Mouse (Mus musculus) WW6 (cell line): ENCODE results near the gene Sord.

Source experiments
- DNase-seq: peaks from one replicate; pipeline ENCODE4 v3.0.0-alpha.2; 2013; ENCODE audit warnings: low read depth, low spot score

Sord gene

DNA sequence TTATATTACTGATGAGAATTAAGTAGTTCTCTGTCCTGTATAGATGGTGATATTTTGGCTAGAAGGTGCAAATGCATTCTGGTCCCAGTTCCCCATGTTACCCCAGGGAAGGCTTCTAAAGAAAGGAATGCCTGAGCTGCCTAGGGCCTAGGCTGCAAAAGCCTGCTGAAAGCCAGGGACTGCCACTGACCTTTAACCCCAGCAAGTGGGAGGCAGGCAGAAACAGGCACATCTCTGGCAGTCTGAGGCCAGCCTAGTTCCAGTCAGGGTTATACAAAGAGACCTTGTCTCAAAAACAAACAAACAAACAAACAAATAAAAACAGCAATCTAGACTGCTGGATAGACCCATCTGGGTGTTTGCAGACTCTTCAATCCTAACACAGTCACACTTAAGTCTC is 6.2 kb downstream of the Sord start:
- DNase-seq: no peak

DNA sequence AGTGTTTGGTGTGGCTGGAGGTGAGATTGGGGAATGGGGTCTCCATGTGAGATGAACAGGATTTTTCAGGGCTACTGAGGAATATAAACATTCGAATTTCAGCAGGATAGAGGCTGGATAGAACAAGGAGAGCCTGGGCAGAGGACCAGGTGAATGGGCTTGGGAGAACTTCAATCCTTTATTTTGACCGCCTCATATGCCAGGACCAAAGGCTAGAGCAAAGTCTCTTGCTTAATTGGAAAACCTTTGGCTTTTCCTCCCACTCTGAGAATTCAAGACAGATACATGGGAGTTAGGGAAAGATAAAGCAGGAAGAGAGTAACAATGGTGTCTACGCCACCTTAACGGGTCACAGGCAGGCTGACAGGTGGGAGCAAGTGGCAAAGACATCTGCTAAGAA is 6.7 kb downstream of the Sord start:
- no peak for DNase-seq

- no peak for DNase-seq
Observed at GRCm38 (mm10) chr2:122241935-122242334, 7.4 kb downstream of the Sord start.

DNA sequence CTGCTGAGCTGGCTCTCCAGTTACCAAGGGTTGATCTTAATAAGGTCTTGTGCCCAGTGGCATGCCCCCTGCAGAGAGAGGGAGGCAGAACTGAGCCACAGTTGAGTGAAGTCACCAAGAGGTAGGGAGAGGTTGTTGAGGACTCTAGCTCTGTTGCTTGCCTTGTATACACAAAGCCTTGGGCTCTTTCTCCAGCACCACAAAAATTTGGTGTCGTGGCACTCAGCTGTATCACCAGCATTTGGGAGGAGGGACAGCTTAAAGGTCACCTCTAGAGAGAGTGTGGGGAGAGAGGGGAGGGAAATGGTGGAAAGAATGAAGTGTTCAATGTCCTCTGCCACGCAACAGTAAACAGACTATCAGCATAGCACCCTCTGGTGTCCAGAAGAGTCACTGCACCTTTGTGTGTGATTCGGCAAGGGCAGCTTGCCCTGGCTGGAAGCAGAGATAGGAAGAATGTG is 9.2 kb downstream of the Sord start:
- DNase-seq: no peak

DNA sequence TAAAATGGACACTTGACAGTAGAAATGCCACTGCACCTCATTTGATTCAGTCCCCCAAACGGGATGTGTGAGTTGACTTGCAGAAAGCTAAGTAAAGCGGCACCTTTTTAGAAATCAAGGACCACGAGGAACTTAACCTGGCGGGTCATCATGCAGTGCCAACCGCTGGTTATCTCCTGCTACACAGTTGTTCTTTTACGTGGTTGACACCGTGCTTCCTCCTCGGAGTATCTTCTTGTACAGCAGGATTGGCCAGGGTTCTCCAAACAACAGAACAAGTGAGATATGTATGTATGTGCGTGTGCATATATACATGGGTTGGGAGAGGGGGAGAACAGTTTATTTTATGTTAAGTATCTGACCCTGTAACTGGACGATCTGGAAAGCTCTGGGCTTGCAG is 13.2 kb downstream of the Sord start:
- DNase-seq: no peak

GRCm38 (mm10) chr2:122255997-122256396 is 21.4 kb downstream of the Sord start:
- no peak for DNase-seq

GRCm38 (mm10) chr2:122260729-122261128 is 26.2 kb downstream of the Sord start:
- DNase-seq: no peak

DNA sequence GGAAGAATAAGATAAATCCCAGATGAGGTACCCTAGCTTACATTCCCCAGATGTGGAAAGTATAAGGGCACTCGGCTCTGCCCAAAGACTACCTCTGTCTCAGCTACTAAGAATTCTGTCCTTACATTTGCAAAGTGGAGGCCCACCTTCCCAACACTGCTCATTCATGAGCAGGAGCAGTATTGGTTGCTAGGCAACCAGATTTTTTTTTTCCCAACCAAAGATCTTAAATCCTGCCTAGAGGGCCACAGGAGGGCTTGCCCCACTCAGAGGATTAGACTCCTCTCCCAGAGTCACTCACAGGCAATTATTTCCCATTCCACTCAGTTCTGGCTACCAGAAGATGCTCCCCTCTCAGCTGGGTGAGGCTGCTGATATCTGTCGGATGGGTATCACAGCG is 30.1 kb downstream of the Sord start:
- DNase-seq: no peak

- no peak for DNase-seq
Observed at GRCm38 (mm10) chr2:122266407-122267193, 32.1 kb downstream of the Sord start.

DNA sequence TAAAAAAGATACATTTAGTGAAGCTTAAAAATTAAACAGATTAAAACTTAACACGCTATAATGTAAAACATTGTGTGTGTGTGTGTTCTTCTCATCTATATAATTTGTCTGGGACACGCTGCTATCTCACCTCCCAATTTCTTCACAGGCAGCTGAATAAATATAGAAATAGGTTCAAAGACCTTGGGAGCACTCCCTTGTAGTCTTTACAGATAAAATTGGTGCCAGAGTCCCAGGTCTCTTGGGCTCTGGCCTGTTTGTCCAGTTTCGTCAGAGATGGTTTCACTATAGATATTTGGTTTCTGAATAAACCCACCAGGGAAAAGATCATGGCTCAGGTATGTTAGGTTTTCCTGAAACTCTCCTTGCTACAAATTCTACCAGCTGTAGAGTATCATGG is 44.2 kb downstream of the Sord start:
- DNase-seq: no peak

GRCm38 (mm10) chr2:122284091-122284490 is 49.5 kb downstream of the Sord start:
- no peak for DNase-seq

DNA sequence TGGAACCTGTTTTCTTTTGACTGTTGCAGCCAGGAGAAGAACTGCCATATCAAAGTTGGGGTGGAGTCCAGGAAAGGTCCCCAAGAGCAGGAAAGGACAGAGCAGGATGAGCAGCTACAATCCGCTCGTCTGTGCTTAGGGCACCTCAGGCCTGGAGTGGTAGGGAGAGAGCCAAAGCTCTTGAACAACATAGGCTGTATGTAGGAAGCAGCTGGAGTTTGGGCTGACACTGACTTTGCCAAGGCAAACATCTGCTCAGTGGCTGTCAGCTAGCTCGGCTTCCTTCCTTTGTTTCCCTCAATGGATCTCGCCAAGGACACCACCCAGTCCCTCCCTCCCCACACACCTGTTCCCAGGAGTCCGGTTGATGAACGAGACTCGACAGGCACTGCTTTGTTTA is 51.6 kb downstream of the Sord start:
- no peak for DNase-seq

GRCm38 (mm10) chr2:122294916-122295315 is 60.4 kb downstream of the Sord start:
- DNase-seq: no peak

- DNase-seq: no peak
Observed at GRCm38 (mm10) chr2:122297271-122298095, 62.9 kb downstream of the Sord start.

DNA sequence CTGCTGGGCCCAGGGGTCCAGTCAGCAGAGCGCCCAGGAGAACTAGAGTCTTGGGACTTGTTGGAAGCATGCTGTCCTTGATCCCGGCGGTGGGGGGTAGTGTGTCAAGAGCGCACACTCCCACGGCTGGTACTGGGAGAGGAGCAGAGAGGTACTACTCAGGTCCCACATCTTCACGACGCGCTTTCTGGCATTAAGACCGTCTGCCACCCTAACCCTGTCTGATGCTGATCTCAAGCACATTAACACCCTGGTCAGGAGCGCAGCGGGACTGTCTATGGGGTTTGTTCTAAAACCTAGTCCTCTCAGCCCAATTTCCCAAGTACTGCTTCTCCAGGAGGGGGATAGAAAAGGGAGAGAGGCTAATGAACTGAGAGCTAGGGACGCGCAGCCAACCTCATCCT is 63.5 kb downstream of the Sord start, which contains the start of gene Duox2:
Duox2 (minus strand) TSS at position 354 of the 404 bp plus-strand sequence.
- no peak for DNase-seq

- no peak for DNase-seq
Observed at GRCm38 (mm10) chr2:122298596-122299490, 64.3 kb downstream of the Sord start, which contains the start of gene Duoxa2. Gene Duoxa2 (plus strand): TSS chr2:122298900.

DNA sequence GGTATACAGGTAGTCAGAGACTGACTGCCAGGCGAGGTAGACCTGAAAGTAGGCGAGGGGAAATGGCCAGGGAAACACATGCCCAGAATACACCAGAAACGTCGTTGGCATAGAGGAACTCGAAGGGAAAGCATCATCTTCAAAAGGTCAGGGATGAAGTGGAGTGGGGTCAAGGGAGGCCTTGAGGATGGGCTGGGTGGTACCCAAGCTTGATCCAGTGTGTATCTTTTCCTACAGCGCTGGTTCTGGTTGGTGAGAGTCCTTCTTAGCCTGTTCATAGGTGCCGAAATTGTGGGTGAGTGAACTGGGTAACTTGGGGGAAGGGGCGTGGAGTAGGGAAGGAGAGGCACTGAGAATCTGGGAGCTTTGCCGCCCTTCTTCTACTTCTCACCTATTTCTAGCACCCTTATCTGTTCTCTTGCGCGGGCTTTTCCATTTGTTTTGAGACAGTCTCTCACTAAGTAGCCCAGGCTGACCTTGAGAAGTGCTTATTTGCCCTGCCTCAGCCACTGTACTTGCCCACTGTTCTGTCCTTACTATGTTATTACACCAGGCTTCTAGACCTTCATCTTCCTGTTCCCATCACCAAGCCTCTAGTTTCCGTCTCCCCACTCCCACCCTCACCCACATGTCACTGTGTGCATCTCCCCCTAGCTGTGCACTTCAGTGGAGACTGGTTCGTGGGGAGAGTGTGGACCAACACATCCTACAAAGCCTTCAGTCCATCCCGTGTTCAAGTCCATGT is 65.5 kb downstream of the Sord start:
- no peak for DNase-seq

GRCm38 (mm10) chr2:122300656-122301020 is 66.1 kb downstream of the Sord start:
- no peak for DNase-seq

DNA sequence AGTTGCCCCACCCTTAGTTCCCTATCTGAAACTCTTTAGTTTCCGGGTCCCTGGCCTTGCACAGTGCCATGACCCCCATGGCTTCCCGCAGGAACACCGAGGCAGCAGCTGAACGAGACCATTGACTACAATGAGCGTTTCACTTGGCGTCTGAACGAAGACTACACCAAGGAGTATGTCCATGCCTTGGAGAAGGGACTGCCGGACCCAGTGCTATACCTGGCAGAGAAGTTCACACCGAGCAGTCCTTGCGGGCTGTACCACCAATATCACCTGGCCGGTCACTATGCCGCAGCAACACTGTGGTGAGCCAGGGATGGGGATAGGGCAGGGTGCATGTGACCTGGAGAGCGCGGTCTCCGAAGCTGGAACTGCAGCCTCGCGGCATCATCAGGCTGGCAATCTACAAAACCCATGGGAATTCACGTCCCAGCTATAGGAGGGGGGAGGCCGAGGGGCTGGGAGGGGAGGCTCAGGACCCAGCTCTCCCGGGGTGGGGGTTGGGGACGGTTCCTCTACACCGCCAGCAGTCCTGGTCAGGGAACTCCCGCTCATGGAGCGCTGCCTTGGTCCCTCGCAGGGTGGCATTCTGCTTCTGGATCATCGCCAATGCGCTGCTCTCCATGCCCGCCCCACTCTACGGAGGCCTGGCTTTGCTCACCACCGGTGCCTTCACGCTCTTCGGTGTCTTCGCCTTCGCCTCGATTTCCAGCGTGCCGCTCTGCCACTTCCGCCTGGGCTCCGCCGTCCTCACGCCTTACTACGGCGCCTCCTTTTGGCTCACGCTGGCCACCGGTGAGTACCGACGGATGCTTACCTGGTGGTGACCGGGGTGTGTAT is 66.8 kb downstream of the Sord start:
- DNase-seq: no peak

DNA sequence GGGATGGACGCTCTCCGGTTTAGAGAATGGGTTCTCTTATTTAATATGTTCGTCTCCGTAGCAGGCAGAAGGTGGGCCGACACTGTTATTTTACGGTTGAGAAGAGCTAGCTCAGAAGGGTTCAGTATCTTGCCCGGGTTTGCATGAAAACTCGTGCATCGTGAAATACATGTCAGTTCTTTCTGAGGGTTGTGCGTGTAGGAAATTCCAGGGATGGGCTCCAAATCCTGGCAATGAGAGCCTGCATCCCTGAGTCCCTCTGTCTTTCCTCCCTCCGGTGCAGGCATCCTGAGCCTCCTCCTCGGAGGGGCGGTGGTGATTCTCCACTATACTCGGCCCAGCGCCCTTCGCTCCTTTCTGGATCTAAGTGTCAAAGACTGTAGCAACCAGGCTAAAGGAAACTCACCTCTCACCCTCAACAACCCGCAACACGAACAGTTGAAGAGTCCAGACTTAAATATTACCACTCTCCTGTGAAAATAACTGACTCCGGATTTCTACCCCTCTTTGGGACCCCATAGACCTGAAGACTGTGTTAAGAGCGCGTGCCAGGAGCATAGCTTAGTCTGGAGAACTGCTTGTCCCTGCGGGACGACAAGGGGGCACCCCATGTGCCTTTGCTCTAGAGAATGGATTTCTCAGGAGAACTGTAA is 67.5 kb downstream of the Sord start:
- DNase-seq: no peak
